Mouse (Mus musculus) spleen, postnatal 36 days (tissue): Measurements from ENCODE around the gene Pde7b.

Experiments
- DNase-seq, 2 experiments: peaks; one replicate each; pipeline ENCODE4 v3.0.0; 2022; ENCODE audit warnings: low spot score in 2 of 2, mixed read lengths in 1 of 2

Gene Pde7b

DNA sequence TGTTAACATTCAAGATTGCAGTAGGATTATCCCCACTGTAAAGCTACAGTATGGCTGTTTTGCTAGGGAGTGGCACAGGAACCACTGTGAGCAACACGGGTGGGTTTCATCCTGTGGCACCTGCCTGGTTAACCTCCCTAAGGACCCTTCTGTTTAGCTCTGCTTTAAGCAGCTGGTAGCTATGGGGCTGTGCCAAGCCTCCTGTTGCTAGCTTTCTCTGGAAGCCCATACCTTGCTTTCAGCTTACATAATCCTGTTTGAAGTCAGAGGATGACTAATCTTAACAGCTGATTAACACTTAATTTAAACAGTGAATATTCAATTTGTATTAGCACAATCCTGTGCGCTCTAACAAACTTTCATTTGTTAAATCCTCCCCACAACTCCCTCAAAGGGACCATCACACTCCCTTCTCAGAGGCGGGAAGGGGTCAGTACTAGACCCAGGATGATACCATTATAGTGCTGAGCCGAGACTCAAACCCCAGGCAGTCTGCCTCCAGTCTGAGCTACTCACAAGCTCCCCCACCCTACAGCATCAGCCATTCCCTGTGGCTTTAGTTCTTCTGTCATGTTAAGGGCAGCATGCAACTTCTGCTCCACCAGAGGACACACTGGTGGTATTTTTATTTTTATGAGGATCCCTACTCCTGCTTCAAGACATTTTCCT lies 362.3 kb downstream of the Pde7b start:
- DNase-seq: no peak

DNA sequence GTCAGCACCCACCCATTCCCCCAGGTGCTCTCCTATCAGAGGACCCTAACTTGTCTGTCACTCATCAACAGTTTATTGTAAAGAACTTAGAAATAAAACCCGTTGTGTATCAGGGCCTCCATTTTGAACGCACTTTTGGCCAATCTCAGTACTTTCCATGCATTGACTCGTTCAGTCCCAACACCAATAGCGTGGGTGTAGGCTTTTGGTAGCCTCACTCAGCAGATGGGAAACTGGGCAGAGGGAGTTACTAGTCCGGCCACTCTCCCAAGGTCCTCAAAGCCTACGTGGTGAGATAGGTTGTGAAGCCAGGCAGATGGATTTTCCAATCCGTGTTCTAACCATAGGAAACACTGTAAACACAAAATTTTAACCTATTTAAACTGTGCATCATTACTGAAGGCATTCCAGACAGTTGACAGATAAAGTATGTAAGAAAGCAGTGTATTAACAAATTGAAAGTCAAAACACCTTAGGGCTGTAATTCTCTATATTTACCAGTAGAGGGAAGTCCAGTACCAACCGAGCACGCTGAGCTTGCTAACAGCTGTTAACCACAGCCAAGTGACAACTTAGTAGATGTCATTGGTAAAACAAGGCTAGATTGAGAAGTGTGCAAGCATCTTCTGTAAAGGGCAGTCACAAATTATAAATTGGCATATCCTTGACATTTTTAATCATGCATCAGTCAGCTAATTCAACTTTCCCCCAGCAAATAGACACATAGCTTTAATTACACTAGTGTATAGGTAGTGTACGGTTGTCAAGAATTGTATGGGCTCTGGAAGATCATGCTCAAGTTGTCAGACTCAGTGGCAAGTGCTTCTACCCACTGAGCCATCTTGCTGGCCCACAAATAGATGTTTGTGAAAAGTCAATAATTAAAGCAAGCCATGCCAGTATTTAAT lies 363.1 kb downstream of the Pde7b start:
- no peak for DNase-seq

DNA sequence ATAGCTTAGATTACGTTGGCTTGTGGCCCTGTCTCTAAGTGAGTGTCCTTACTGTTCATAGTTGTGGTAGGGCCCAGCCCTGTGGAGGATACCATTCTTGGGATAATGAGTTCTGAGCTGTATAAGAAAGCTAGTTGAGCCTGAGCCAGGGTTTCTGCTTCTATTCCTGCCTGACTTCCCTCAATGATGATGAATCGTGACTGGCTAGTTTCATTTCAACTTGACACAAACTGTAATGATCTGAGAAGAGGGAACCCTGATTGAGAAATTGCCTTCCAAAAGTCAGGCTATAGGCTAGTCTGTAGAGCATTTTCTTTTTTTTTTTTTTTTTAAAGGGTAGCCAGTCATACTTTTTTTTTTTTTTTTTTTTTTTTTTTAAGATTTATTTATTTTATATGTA lies 376.0 kb downstream of the Pde7b start:
- no peak for DNase-seq
